Mouse (Mus musculus): Measurements from ENCODE around the gene Vmn1r58. TPM values are rescaled to one million over a fixed set of nuclear protein-coding genes. Genes with fewer than 3 reads are reported as not detected.
"Not testable (repeated sequence)": the region's sequence is repeated elsewhere in the genome, so short reads cannot be mapped to it uniquely, and the experiment has no call there.

Vmn1r58 gene
- polyA plus RNA-seq (2014; fragmentation: Nextera tagmentation; extraction: Ambion mirVana) = not detected in 2 replicates

DNA sequence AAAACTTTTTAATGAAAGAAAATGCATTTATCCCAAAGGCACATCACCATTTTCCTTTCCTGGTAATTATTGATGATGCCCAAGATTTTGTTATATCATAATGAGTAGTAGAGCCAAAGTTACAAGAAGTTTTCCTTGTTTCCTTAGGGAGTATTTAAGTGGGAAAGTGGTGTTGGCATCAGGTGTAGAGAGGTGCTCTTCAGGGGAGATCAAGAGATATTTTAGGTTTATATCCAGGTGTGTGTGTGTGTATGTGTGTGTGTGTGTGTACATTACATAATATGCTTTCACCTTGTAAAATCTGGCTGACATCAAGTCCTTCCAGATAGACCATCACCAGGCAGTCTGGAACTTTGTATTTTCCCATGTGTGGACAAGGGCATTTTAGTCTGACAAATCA lies at the start of gene Vmn1r58:
Gene Vmn1r58, minus strand, starts transcription at position 101 of the 400 bp plus-strand sequence.
- ATAC-seq (ENCODE audit: insufficient read depth); H3K27ac ChIP-seq (ENCODE audit: low read depth); H3K27me3 ChIP-seq (ENCODE audit: insufficient read depth, low read length); H3K36me3 ChIP-seq (ENCODE audit: insufficient read depth); H3K4me1 ChIP-seq (ENCODE audit: insufficient read depth); H3K9me3 ChIP-seq (ENCODE audit: low read depth, low read length); DNase-seq; H3K9ac ChIP-seq; H3K4me2 ChIP-seq; H3K4me3 ChIP-seq (ENCODE audit: low read depth, low read length): not testable (repeated sequence)

DNA sequence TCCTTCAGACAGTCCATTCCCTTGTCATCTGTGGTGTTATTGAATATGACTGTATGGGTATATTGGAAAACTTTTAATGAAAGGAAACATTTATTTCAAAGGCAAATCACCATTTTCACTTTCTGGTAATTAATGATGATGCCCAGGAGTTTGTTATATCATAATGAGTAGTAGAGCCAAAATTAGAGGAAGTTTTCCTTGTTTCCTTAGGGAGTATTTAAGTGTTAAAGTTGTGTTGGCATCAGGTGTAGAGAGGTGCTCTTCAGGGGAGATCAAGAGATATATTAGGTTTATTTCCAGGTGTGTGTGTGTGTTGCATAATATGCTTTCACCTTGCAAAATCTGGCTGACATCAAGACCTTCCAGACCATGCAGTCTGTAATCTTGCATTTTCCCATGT lies 43.5 kb upstream of the Vmn1r58 start, which contains the start of gene Vmn1r59:
Gene Vmn1r59, minus strand, starts transcription at position 101 of the 400 bp plus-strand sequence.
- no peak for TF ChIP-seq CTCF (IDR thresholded peaks at IDR 0.05; ENCODE audit: low read depth)
- ATAC-seq (ENCODE audit: insufficient read depth) (no peak), DNase-seq (no peak)
- no peak within 1 kb of the TSS for H3K4me2 ChIP-seq
- H3K27ac ChIP-seq (ENCODE audit: low read depth) = no peak within 1 kb of the TSS
- H3K36me3 ChIP-seq (ENCODE audit: insufficient read depth) = no peaks in the 10 kb centered on the region
- 0 out of 2 replicates have a peak, but pooled peaks cover 6% of the 10 kb centered on the region for H3K9me3 ChIP-seq (ENCODE audit: low read depth, low read length)
- H3K9ac ChIP-seq = no peak within 1 kb of the TSS
- no peaks in the 10 kb centered on the region for H3K27me3 ChIP-seq (ENCODE audit: insufficient read depth, low read length)
- H3K4me3 ChIP-seq (ENCODE audit: low read depth, low read length) = no peak within 1 kb of the TSS
- no peaks in the 10 kb centered on the region for H3K4me1 ChIP-seq (ENCODE audit: insufficient read depth)

DNA sequence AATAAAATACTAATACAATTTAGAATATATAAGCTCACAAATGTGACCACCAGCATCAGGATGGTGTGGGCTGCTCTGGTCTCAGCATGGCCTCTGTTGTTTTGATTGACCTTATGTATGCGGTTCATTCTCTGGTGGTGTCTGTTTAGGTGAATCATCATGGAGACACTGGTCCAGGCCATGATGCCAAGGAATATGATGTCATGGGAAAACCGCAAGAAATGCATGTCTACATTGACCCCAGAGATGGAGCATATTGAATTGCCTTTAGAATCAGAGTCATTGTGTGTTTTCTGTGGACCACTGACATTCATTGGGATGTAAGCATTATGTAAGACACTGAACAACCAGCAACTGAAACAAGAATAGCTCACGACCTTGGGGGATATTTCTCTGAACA lies 40.8 kb upstream of the Vmn1r58 start:
- ATAC-seq (ENCODE audit: insufficient read depth); DNase-seq; H3K4me1 ChIP-seq (ENCODE audit: insufficient read depth); H3K9ac ChIP-seq; H3K4me3 ChIP-seq (ENCODE audit: low read depth, low read length); H3K27me3 ChIP-seq (ENCODE audit: insufficient read depth, low read length); H3K27ac ChIP-seq (ENCODE audit: low read depth); H3K4me2 ChIP-seq; H3K36me3 ChIP-seq (ENCODE audit: insufficient read depth); H3K9me3 ChIP-seq (ENCODE audit: low read depth, low read length): not testable (repeated sequence)
- WGBS = 61% methylated on average over 3 of the region's 3 CpGs

DNA sequence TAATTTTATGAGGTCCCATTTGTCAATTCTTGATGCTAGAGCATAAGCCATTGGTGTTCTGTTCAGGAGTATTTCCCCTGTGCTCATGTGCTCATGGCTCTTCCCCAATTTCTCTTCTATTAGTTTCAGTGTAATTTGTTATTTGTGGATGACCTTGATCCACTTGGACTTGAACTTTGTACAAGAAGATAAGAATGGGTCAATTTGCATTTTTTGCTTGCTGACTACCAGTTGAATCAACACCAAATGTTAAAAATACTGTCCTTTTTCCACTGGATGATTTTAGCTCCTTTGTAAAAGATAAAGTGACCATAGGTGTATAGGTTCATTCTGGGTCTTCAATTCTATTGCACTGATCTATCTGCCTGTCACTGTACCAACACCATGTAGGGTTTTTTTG lies 35.4 kb upstream of the Vmn1r58 start:
- H3K9me3 ChIP-seq (ENCODE audit: low read depth, low read length) = no peaks in the 10 kb centered on the region
- H3K36me3 ChIP-seq (ENCODE audit: insufficient read depth) = no peaks in the 10 kb centered on the region
- ATAC-seq (ENCODE audit: insufficient read depth) = no peak
- H3K9ac ChIP-seq = no peak overlapping the region
- DNase-seq = no peak
- no peak overlapping the region for H3K27ac ChIP-seq (ENCODE audit: low read depth)
- TF ChIP-seq CTCF (IDR thresholded peaks at IDR 0.05; ENCODE audit: low read depth) = no peak
- H3K4me2 ChIP-seq = no peak overlapping the region
- no peak overlapping the region for H3K4me3 ChIP-seq (ENCODE audit: low read depth, low read length)
- H3K27me3 ChIP-seq (ENCODE audit: insufficient read depth, low read length) = no peaks in the 10 kb centered on the region
- no peaks in the 10 kb centered on the region for H3K4me1 ChIP-seq (ENCODE audit: insufficient read depth)

DNA sequence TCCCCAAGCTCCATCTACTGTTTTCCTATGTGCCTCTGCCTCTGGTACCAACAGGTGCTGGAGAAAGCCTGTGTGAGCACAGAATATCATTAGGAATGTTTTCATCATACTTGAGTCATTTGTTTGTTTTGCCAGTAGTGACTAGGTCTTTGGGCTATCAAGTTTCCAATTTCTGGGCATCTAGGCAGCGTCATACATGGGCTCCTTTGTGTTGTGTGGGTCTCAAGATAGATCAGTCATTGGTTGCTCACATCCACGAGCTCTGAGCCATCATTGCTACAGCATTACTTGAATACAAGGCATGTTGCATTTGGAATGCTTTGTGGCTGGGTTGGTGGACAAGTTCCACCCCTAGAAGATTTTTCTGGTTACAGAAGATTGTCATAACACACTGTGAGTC lies 7.0 kb downstream of the Vmn1r58 start:
- Histone ChIP-seq H3K36me3 (ENCODE audit: insufficient read depth) (no peaks in the 10 kb centered on the region), H3K27me3 (ENCODE audit: insufficient read depth, low read length) (no peaks in the 10 kb centered on the region), H3K27ac (ENCODE audit: low read depth) (no peak overlapping the region), H3K4me2 (no peak overlapping the region), H3K4me3 (ENCODE audit: low read depth, low read length) (no peak overlapping the region), H3K9ac (no peak overlapping the region), H3K9me3 (ENCODE audit: low read depth, low read length) (no peaks in the 10 kb centered on the region; the same call in 1 of the 2 replicates), H3K4me1 (ENCODE audit: insufficient read depth) (no peaks in the 10 kb centered on the region)
- DNase-seq (no peak), ATAC-seq (ENCODE audit: insufficient read depth) (no peak)
- WGBS = 22% methylated on average over 2 of the region's 2 CpGs
- no peak for TF ChIP-seq CTCF (IDR thresholded peaks at IDR 0.05; ENCODE audit: low read depth)

DNA sequence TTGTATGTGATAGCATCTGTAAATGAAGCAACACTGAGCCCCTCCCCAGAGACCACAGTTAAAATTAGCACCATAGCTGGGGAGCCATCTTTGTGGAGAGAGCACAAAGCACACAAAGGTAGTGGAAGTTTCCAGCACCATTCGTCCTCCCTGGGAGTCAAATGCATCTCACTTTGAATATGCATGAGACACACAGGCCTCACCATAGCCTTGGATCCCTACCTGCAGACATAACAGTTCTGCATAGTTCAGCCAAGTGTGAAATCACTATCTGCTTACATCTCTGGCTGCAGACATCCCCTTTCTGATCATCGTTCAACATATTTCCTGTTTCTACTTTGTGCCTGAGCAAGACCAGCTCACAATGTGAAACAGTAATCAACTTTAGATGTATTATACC lies 46.5 kb downstream of the Vmn1r58 start:
- Histone ChIP-seq H3K9me3 (ENCODE audit: low read depth, low read length) (no peaks in the 10 kb centered on the region; the same call in 1 of the 2 replicates), H3K27ac (ENCODE audit: low read depth) (no peak overlapping the region), H3K4me2 (no peak overlapping the region), H3K36me3 (ENCODE audit: insufficient read depth) (no peaks in the 10 kb centered on the region), H3K9ac (no peak overlapping the region), H3K4me1 (ENCODE audit: insufficient read depth) (no peaks in the 10 kb centered on the region), H3K4me3 (ENCODE audit: low read depth, low read length) (no peak overlapping the region), H3K27me3 (ENCODE audit: insufficient read depth, low read length) (no peaks in the 10 kb centered on the region)
- no peak for TF ChIP-seq CTCF (IDR thresholded peaks at IDR 0.05; ENCODE audit: low read depth)
- 81% methylated on average over 2 of the region's 2 CpGs for WGBS
- DNase-seq = no peak
- no peak for ATAC-seq (ENCODE audit: insufficient read depth)

DNA sequence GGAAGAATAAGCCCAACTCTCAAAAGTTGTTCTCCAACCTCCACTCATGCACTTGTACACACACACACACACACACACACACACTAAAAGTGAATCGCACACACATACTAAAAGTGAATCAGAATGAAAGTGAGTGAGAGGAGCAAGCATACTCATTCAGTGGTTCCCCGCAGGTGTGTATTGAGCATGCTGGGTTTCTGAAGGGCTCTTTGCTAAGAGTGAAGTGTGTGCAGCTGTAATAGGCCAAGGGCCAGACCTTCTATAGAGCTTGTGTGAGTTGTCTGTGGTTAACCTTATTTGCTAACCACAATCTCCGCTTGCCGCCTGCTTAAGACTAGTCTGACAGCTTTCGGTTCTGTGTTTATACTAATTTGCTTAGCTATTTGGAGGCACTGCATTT lies 49.6 kb downstream of the Vmn1r58 start:
- H3K4me2 ChIP-seq = no peak overlapping the region
- H3K36me3 ChIP-seq (ENCODE audit: insufficient read depth) = no peaks in the 10 kb centered on the region
- no peak overlapping the region for H3K9ac ChIP-seq
- H3K27me3 ChIP-seq (ENCODE audit: insufficient read depth, low read length) = no peaks in the 10 kb centered on the region
- no peaks in the 10 kb centered on the region for H3K4me1 ChIP-seq (ENCODE audit: insufficient read depth)
- peaks cover 1% of the 10 kb centered on the region; the same call in 1 of the 2 replicates for H3K9me3 ChIP-seq (ENCODE audit: low read depth, low read length)
- 87% methylated on average over 5 of the region's 5 CpGs for WGBS
- no peak for ATAC-seq (ENCODE audit: insufficient read depth)
- no peak for DNase-seq
- no peak for TF ChIP-seq CTCF (IDR thresholded peaks at IDR 0.05; ENCODE audit: low read depth)
- no peak overlapping the region for H3K4me3 ChIP-seq (ENCODE audit: low read depth, low read length)
- H3K27ac ChIP-seq (ENCODE audit: low read depth) = no peak overlapping the region

Other genes with a start within 250 kb of the Vmn1r58 start
- not detected in 2 replicates for gene Vmn1r56, start 216.6 kb downstream of the Vmn1r58 start, polyA plus RNA-seq (2014; fragmentation: Nextera tagmentation; extraction: Ambion mirVana)
- not detected in 2 replicates for gene Vmn1r57, start 194.9 kb downstream of the Vmn1r58 start, polyA plus RNA-seq (2014; fragmentation: Nextera tagmentation; extraction: Ambion mirVana)
- gene Gm5065, start 62.9 kb downstream of the Vmn1r58 start, polyA plus RNA-seq (2014; fragmentation: Nextera tagmentation; extraction: Ambion mirVana) = not detected in 2 replicates
- gene Nlrp2, start 62.4 kb downstream of the Vmn1r58 start, polyA plus RNA-seq (2014; fragmentation: Nextera tagmentation; extraction: Ambion mirVana) = not detected in 2 replicates
- gene Vmn1r59, start 43.4 kb upstream of the Vmn1r58 start, polyA plus RNA-seq (2014; fragmentation: Nextera tagmentation; extraction: Ambion mirVana) = not detected in 2 replicates
- not detected in 2 replicates for gene Vmn2r28, start 80.6 kb upstream of the Vmn1r58 start, polyA plus RNA-seq (2014; fragmentation: Nextera tagmentation; extraction: Ambion mirVana)
- not detected in 2 replicates for gene Vmn1r60, start 133.9 kb upstream of the Vmn1r58 start, polyA plus RNA-seq (2014; fragmentation: Nextera tagmentation; extraction: Ambion mirVana)
- not detected in 2 replicates for gene Vmn1r61, start 199.9 kb upstream of the Vmn1r58 start, polyA plus RNA-seq (2014; fragmentation: Nextera tagmentation; extraction: Ambion mirVana)